Mouse (Mus musculus) bone marrow macrophage, adult 2 months (primary cell): Measurements from ENCODE around the gene Pi16.

Source experiments
- CTCF ChIP-seq: IDR thresholded peaks from 2 replicates; pipeline ENCODE4 v1.5.1; 2012; ENCODE audit warnings: low read depth, mild to moderate bottlenecking, low read length, moderate library complexity
- POLR2A ChIP-seq: IDR thresholded peaks from 2 replicates; pipeline ENCODE4 v1.6.1; 2012; ENCODE audit warnings: mild to moderate bottlenecking, low read depth, low read length, borderline replicate concordance

- TF ChIP-seq POLR2A (no peak), CTCF (no peak)
These were observed 2.0 kb downstream of the Pi16 start for GRCm38 (mm10) chr17:29319476-29319875.
